Mouse (Mus musculus) kidney, embryonic 16.5 days (tissue): ENCODE measurements around the gene Cdh26. TPM values are rescaled to one million over a fixed set of nuclear protein-coding genes. Genes with fewer than 3 reads are reported as not detected.

Experiments
- ATAC-seq: fragments of 200-750 bp; cut with Nextera tagmentation; 2 replicates; pipeline ENCODE4 v1.8.0; 2017; ENCODE audit warnings: moderate TSS enrichment; ENCODE audit not compliant: low FRiP score, low TSS enrichment
- H3K27ac ChIP-seq: fragments of 300-500 bp; sonication (generic); 2 replicates; pipeline ENCODE4 v1.5.1; 2014; ENCODE audit warnings: low read length
- H3K27me3 ChIP-seq: fragments of 300-500 bp; sonication (generic); 2 replicates; pipeline ENCODE4 v1.6.1; 2014; ENCODE audit warnings: low read length, control low read depth, mixed read lengths; ENCODE audit not compliant: insufficient read depth
- H3K36me3 ChIP-seq: fragments of 300-500 bp; sonication (generic); 2 replicates; pipeline ENCODE4 v1.6.1; 2014; ENCODE audit warnings: low read length, control low read depth, mixed read lengths; ENCODE audit not compliant: insufficient read depth
- H3K4me1 ChIP-seq: fragments of 300-500 bp; sonication (generic); 2 replicates; pipeline ENCODE4 v1.6.1; 2014; ENCODE audit warnings: low read length, control low read depth, mixed read lengths; ENCODE audit not compliant: insufficient read depth
- H3K4me2 ChIP-seq: fragments of 300-500 bp; sonication (generic); replicated peaks from 2 replicates; pipeline ENCODE4 v1.6.1; 2014; ENCODE audit warnings: low read depth, low read length
- H3K4me3 ChIP-seq: fragments of 300-500 bp; sonication (generic); 2 replicates; pipeline ENCODE4 v1.5.1; 2014; ENCODE audit warnings: mild to moderate bottlenecking, low read length
- H3K9ac ChIP-seq: fragments of 300-500 bp; sonication (generic); replicated peaks from 2 replicates; pipeline ENCODE4 v1.6.1; 2014; ENCODE audit warnings: low read length
- H3K9me3 ChIP-seq: fragments of 300-500 bp; sonication (generic); 2 replicates; pipeline ENCODE4 v1.6.1; 2016; ENCODE audit warnings: low read length, control low read depth
- WGBS: fragments of 180-500 bp; shearing (Covaris S2); extraction: QIAGEN DNeasy Blood & Tissue Kit; methylation state at CpG from one replicate; pipeline ENCODE4 v1.1.7; 2014; 5-methylcytosine and 5-hydroxymethylcytosine counted together
- polyA plus RNA-seq: library from polyadenylated mRNA; unstranded; fragments of >200 nt; fragmentation: Nextera tagmentation; extraction: Ambion mirVana; gene quantifications from 2 replicates; pipeline ENCODE4 v1.2.1, GENCODE M21; 2015

Gene Cdh26
- polyA plus RNA-seq, 1 experiment from 2014 or later, result 0.52 TPM

GRCm38 (mm10) chr2:178428676-178429075 is 1.7 kb upstream of the Cdh26 start:
- H3K27ac ChIP-seq, result no peak overlapping the region
- H3K4me2 ChIP-seq, result no peak overlapping the region
- no peak overlapping the region for H3K9ac ChIP-seq
- H3K4me1 ChIP-seq, result peaks cover 7% of the 10 kb centered on the region
- no peaks in the 10 kb centered on the region for H3K9me3 ChIP-seq
- H3K27me3 ChIP-seq, result no peaks in the 10 kb centered on the region
- ATAC-seq, result no peak
- no peaks in the 10 kb centered on the region for H3K36me3 ChIP-seq
- no peak overlapping the region for H3K4me3 ChIP-seq
- WGBS, result 84% methylated on average over 4 of the region's 4 CpGs

DNA sequence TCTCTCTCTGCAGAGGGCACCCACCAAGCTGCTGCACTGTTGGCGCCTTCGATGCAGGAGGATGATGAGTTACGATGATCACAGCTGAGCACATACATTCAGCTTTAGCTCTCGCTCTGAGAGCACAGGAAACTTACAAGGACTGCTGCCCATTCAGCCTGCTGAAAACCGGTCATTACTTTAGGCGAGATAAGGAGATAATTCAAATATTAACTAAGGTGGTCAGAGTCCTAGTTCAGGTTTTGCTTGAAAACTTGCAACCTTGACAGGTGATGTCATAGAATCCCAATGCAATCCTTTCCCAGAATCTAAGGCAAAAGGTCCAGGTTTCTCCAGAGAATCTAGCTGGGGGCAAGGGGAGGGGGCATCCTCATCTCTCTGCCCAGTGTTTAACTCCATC is 905 bp upstream of the Cdh26 start:
- Histone ChIP-seq H3K27ac (no peak overlapping the region), H3K9ac (no peak overlapping the region; the same call in 1 of the 2 replicates), H3K36me3 (no peaks in the 10 kb centered on the region), H3K4me2 (no peak overlapping the region), H3K9me3 (no peaks in the 10 kb centered on the region), H3K4me1 (peaks cover 7% of the 10 kb centered on the region), H3K27me3 (no peaks in the 10 kb centered on the region), H3K4me3 (no peak overlapping the region)
- no peak for ATAC-seq
- WGBS, result 69% methylated on average over 6 of the region's 6 CpGs

DNA sequence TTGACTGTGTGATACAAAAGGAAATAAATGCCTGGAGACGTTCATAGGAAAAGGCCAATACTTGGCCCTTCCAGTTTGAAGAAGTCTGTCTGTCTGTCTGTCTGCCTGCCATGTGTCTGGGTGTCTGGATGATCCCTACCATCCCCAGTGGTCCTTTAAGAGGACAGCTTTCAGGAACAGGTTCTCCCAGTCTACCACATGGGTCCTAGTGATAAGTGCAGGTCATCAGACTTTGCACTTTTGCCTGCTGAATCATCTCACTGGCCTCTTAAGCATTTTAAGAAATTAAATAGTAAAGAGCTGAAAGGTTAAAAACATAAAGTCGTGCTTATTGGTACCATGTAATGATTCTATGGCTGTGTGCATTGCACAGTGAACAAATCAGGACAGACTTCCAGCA is 3.2 kb downstream of the Cdh26 start:
- 72% methylated on average over 2 of the region's 2 CpGs for WGBS
- ATAC-seq, result no peak

GRCm38 (mm10) chr2:178433903-178434302 is 3.6 kb downstream of the Cdh26 start:
- Histone ChIP-seq H3K9me3 (no peaks in the 10 kb centered on the region), H3K4me2 (no peak overlapping the region), H3K27me3 (no peaks in the 10 kb centered on the region), H3K36me3 (no peaks in the 10 kb centered on the region), H3K4me1 (peaks cover 7% of the 10 kb centered on the region), H3K9ac (no peak overlapping the region), H3K27ac (no peak overlapping the region), H3K4me3 (no peak overlapping the region)
- no peak for ATAC-seq
- WGBS, result 83% methylated on average over 2 of the region's 2 CpGs

More for the DNA sequence above, 3.2 kb downstream of the Cdh26 start:
- H3K36me3 ChIP-seq, result no peaks in the 10 kb centered on the region
- H3K4me3 ChIP-seq, result no peak overlapping the region
- H3K4me2 ChIP-seq, result no peak overlapping the region
- no peak overlapping the region for H3K27ac ChIP-seq
- H3K9me3 ChIP-seq, result no peaks in the 10 kb centered on the region
- peaks cover 7% of the 10 kb centered on the region for H3K4me1 ChIP-seq
- no peak overlapping the region for H3K9ac ChIP-seq
- H3K27me3 ChIP-seq, result no peaks in the 10 kb centered on the region

DNA sequence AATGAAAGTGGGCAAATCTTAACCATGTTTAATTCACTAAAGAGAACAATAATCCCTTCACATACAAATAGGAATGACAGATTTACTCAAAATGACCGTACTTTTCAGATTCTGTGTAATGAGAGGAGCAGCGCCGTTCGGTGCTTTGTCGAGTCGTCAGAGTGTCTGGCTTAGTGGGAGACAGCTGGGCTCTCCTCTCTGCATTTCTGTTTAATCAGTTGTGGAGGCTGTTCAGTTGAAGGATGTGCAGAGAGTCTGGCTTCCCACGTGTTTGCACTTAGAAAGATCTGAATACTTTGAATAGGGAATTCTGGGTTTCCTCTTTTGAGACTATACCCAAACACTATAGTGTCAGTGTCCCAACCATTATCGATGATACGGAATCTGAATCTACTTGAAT is 7.0 kb downstream of the Cdh26 start:
- no peak overlapping the region for H3K4me2 ChIP-seq
- WGBS, result 66% methylated on average over 9 of the region's 9 CpGs
- no peaks in the 10 kb centered on the region for H3K36me3 ChIP-seq

DNA sequence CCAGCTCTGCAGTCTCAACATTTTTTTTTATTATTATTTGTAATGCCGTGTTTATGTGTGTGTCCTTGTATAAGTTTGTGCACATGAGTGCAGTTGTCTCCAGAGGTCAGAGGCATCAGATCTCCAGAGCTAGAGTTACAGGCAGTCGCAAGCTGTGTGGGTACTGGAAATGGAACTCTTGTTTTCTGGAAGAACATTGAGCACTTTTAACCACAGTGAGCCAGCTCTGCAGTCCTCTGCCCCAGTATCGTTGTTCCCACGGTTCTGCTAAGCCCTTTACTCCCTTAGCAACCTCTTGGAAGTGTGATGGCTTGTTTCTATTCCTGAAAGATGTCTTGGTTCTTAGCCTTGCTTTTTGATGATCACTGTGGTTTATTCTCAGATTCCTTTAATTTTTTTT is 19.1 kb downstream of the Cdh26 start:
- no peaks in the 10 kb centered on the region for H3K4me1 ChIP-seq
- H3K9ac ChIP-seq, result no peak overlapping the region
- no peak overlapping the region for H3K4me3 ChIP-seq
- no peaks in the 10 kb centered on the region for H3K36me3 ChIP-seq
- no peak overlapping the region for H3K27ac ChIP-seq
- 64% methylated on average over 4 of the region's 4 CpGs for WGBS
- no peaks in the 10 kb centered on the region for H3K27me3 ChIP-seq
- H3K9me3 ChIP-seq, result no peaks in the 10 kb centered on the region
- H3K4me2 ChIP-seq, result no peak overlapping the region
- no peak for ATAC-seq

More for the DNA sequence above, 7.0 kb downstream of the Cdh26 start:
- H3K9ac ChIP-seq, result no peak overlapping the region
- no peak overlapping the region for H3K4me3 ChIP-seq
- H3K27ac ChIP-seq, result no peak overlapping the region
- no peak for ATAC-seq
- H3K9me3 ChIP-seq, result 0 out of 2 replicates have a peak, but pooled peaks cover 3% of the 10 kb centered on the region
- no peaks in the 10 kb centered on the region for H3K4me1 ChIP-seq
- H3K27me3 ChIP-seq, result no peaks in the 10 kb centered on the region

GRCm38 (mm10) chr2:178450236-178450635 is 19.9 kb downstream of the Cdh26 start:
- 15% methylated on average over 2 of the region's 2 CpGs for WGBS
- H3K27me3 ChIP-seq, result no peaks in the 10 kb centered on the region
- no peaks in the 10 kb centered on the region for H3K36me3 ChIP-seq

DNA sequence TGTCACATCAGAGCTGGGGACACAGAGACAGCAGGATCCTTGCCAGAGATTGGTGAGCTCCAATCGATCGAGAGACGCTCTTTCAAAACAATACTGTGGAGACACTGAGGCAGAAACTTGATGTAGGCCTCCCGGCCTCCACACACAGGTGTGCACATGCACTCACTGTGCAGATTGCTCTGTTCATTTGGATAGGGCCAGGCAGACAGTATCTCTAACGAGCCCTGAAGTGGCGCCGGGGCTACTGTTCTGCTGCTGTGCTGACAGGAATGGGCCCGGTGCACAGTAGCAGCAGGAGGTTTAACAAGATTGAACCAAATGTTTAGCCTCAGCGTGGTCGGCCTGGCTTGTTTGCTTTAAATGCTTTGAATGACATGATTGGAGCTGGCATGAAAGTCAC is 20.6 kb downstream of the Cdh26 start:
- ATAC-seq, result no peak
- Histone ChIP-seq H3K9ac (no peak overlapping the region), H3K27ac (no peak overlapping the region), H3K36me3 (no peaks in the 10 kb centered on the region), H3K4me1 (peaks cover 12% of the 10 kb centered on the region), H3K27me3 (no peaks in the 10 kb centered on the region), H3K9me3 (no peaks in the 10 kb centered on the region), H3K4me3 (no peak overlapping the region), H3K4me2 (no peak overlapping the region)
- 69% methylated on average over 10 of the region's 10 CpGs for WGBS

More at GRCm38 (mm10) chr2:178450236-178450635, 19.9 kb downstream of the Cdh26 start:
- no peak overlapping the region for H3K4me2 ChIP-seq
- no peak for ATAC-seq
- no peaks in the 10 kb centered on the region for H3K9me3 ChIP-seq
- H3K27ac ChIP-seq, result no peak overlapping the region
- no peak overlapping the region for H3K9ac ChIP-seq
- no peak overlapping the region for H3K4me3 ChIP-seq
- peaks cover 7% of the 10 kb centered on the region for H3K4me1 ChIP-seq

DNA sequence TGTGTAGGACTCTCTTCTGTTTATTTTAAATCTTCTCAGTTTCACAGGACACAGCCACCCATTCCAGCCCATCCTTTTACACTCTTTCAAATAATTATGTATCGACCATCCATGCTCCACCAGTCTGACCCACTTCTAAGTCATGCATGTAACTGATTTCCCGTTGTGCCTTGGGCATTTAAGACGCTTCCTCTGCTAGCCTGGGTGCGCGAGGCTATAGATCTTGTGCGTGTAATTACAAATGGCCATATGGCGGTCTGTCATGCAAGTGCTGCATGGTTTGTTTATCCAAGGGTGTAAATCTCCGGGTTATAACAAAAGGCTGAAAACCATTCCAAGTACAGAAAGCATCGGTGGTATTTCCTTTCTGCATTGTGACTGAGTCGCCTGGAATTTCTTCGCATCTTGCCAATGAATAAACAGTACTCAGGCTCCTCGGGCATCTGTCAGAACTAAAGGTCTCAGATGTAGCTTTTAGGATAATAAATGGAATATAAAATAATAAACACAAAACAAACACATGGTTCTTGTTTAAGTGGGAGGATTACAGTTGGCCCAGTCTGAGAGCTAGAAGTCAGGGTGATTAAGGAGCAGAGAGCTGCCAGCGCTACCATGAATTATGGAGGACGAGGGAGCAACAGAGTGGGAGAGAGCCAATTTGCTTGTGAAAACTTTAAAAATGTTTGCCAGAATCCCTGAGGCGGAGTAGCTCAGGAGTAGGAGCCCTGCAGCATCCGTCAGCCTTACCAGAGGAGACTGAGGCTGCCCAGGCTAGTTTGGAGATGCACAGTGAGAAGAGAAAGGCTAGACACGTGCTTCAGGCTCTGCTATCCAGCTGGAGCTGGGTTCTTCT is 24.6 kb downstream of the Cdh26 start:
- H3K27ac ChIP-seq, result peak overlapping the region; percentile 88
- no peak overlapping the region for H3K9ac ChIP-seq
- 0 out of 2 replicates have a peak overlapping the region, but pooled peaks have one; percentile 14 for H3K4me3 ChIP-seq
- WGBS, result 2% methylated on average over 17 of the region's 17 CpGs
- no peaks in the 10 kb centered on the region for H3K27me3 ChIP-seq
- ATAC-seq, result peak; percentile 93
- peak overlapping the region; percentile 46 for H3K4me2 ChIP-seq
- peaks cover 12% of the 10 kb centered on the region for H3K4me1 ChIP-seq
- no peaks in the 10 kb centered on the region for H3K36me3 ChIP-seq
- H3K9me3 ChIP-seq, result no peaks in the 10 kb centered on the region

DNA sequence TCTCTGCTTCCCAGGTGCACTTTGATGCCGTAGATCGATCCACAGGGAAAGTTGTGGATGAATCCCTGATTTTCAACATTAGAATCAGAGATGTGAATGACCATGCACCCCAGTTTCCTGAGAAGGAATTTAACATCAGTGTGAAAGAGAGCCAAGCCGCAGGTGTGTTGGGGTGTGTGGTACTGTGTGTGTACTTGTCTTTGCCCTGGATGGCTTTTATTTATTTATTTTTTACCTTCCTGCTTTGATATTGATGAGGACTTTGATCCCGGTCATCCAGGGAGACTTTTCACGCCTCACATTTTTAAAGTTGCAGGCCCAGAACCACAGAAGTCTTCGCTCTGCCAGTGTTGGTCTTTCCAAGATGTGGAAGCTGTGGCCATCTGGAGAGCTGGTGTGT is 27.1 kb downstream of the Cdh26 start:
- no peak overlapping the region for H3K4me2 ChIP-seq
- H3K27ac ChIP-seq, result no peak overlapping the region
- H3K9ac ChIP-seq, result no peak overlapping the region
- no peaks in the 10 kb centered on the region for H3K27me3 ChIP-seq
- no peaks in the 10 kb centered on the region for H3K9me3 ChIP-seq
- H3K36me3 ChIP-seq, result no peaks in the 10 kb centered on the region
- ATAC-seq, result no peak
- WGBS, result 92% methylated on average over 6 of the region's 6 CpGs
- H3K4me1 ChIP-seq, result peaks cover 18% of the 10 kb centered on the region
- H3K4me3 ChIP-seq, result no peak overlapping the region
